Mouse (Mus musculus) embryonic facial prominence, embryonic 12.5 days (tissue): Measurements from ENCODE around the gene Pde5a. TPM values are rescaled to one million over a fixed set of nuclear protein-coding genes. Genes with fewer than 3 reads are reported as not detected.

Experiments used
- ATAC-seq: fragments of 200-750 bp; cut with Nextera tagmentation; 2 replicates; pipeline ENCODE4 v1.8.0; 2017; ENCODE audit not compliant: insufficient number of reproducible peaks, insufficient read depth, low FRiP score, low TSS enrichment
- H3K27ac ChIP-seq: fragments of 300-500 bp; sonication (generic); 2 replicates; pipeline ENCODE4 v1.5.1; 2016; ENCODE audit warnings: mild to moderate bottlenecking
- H3K27me3 ChIP-seq: fragments of 300-500 bp; sonication (generic); 2 replicates; pipeline ENCODE4 v1.6.1; 2016; ENCODE audit warnings: mild to moderate bottlenecking, moderate library complexity
- H3K36me3 ChIP-seq: fragments of 300-500 bp; sonication (generic); 2 replicates; pipeline ENCODE4 v1.6.1; 2016; ENCODE audit warnings: mild to moderate bottlenecking
- H3K4me1 ChIP-seq: fragments of 300-500 bp; sonication (generic); 2 replicates; pipeline ENCODE4 v1.6.1; 2016
- H3K4me2 ChIP-seq: fragments of 300-500 bp; sonication (generic); replicated peaks from 2 replicates; pipeline ENCODE4 v1.6.1; 2016; ENCODE audit warnings: mild to moderate bottlenecking, moderate library complexity
- H3K4me3 ChIP-seq: fragments of 300-500 bp; sonication (generic); 2 replicates; pipeline ENCODE4 v1.5.1; 2016; ENCODE audit warnings: mild to moderate bottlenecking
- H3K9ac ChIP-seq: fragments of 300-500 bp; sonication (generic); 2 replicates; pipeline ENCODE4 v1.6.1; 2016; ENCODE audit warnings: mild to moderate bottlenecking, moderate library complexity
- H3K9me3 ChIP-seq: fragments of 300-500 bp; sonication (generic); 2 replicates; pipeline ENCODE4 v1.6.1; 2016; ENCODE audit warnings: mild to moderate bottlenecking, moderate library complexity
- WGBS: fragments of 180-500 bp; shearing (Covaris S2); methylation state at CpG from one replicate; pipeline ENCODE4 v1.1.7; 2016; 5-methylcytosine and 5-hydroxymethylcytosine counted together
- polyA plus RNA-seq: library from polyadenylated mRNA; unstranded; fragments of >200 nt; fragmentation: Nextera tagmentation; extraction: Ambion mirVana; gene quantifications from 2 replicates; pipeline ENCODE4 v1.2.1, GENCODE M21; 2016

Gene Pde5a
- 5.2 and 5.6 TPM in 2 replicates for polyA plus RNA-seq

DNA sequence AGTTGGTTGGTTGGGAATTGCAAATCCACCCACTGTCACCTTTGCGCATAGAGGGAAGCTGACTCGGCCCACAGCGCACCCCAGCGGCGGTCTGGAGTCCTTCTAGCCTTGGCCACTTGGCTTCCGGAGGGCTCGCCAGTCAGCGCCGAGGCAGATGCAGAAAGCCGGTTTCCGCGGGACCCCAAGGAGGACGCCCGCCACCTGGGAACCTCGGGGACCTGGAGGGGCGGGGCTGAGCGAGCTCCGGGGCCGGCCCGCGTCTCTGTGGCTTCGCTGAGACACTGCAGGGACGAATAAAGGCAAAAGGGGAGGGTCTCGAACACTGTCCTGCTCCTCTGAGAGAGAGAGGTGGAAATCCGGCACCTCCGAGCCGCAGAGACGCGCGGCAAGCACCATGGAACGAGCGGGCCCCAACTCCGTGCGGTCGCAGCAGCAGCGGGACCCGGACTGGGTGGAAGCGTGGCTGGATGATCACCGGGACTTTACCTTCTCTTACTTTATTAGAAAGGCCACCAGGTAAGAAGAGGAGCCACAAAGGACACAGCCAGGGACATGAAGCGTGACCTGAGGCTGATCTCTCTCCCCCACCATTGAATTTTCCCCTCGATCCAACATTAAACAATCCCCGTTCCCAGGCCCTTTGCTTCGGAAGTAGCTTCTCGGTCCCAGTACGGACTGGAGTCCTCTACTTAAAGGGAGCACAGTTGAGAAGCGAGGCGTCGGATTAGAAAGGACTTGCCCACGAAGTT, at the start of gene Pde5a:
Gene Pde5a, plus strand, starts transcription at position 96 of the 749 bp plus-strand sequence.
- Histone ChIP-seq H3K4me1 (peaks cover 6% of the 10 kb centered on the region; the same call in 1 of the 2 replicates), H3K4me2 (peak within 1 kb of the TSS; percentile 82), H3K9me3 (no peaks in the 10 kb centered on the region), H3K4me3 (peak within 1 kb of the TSS; percentile 77), H3K27me3 (0 out of 2 replicates have a peak, but pooled peaks cover 4% of the 10 kb centered on the region), H3K9ac (peak within 1 kb of the TSS; percentile 83), H3K36me3 (no peaks in the 10 kb centered on the region), H3K27ac (peak within 1 kb of the TSS; percentile 89)
- ATAC-seq = peak; percentile 44
- under 1% methylated on average over 49 of the region's 49 CpGs for WGBS

GRCm38 (mm10) chr3:122680851-122681250, 47.9 kb upstream of the Pde5a start:
- H3K4me1 ChIP-seq = no peaks in the 10 kb centered on the region
- H3K4me2 ChIP-seq = no peak overlapping the region
- H3K4me3 ChIP-seq = no peak overlapping the region
- no peaks in the 10 kb centered on the region for H3K27me3 ChIP-seq
- no peaks in the 10 kb centered on the region for H3K36me3 ChIP-seq
- no peak for ATAC-seq
- no peaks in the 10 kb centered on the region for H3K9me3 ChIP-seq
- H3K27ac ChIP-seq = no peak overlapping the region
- 91% methylated on average over 3 of the region's 3 CpGs for WGBS
- H3K9ac ChIP-seq = no peak overlapping the region

- Histone ChIP-seq H3K27ac (no peak overlapping the region), H3K36me3 (no peaks in the 10 kb centered on the region), H3K27me3 (no peaks in the 10 kb centered on the region), H3K9ac (no peak overlapping the region), H3K4me3 (no peak overlapping the region), H3K9me3 (no peaks in the 10 kb centered on the region), H3K4me2 (no peak overlapping the region), H3K4me1 (no peaks in the 10 kb centered on the region)
- ATAC-seq = no peak
- 78% methylated on average over 4 of the region's 4 CpGs for WGBS
Measured at GRCm38 (mm10) chr3:122682352-122682751, 46.4 kb upstream of the Pde5a start.

GRCm38 (mm10) chr3:122684832-122685231, 43.9 kb upstream of the Pde5a start:
- no peak for ATAC-seq
- H3K4me3 ChIP-seq = no peak overlapping the region
- H3K4me2 ChIP-seq = no peak overlapping the region
- 79% methylated on average over 7 of the region's 7 CpGs for WGBS
- no peaks in the 10 kb centered on the region for H3K36me3 ChIP-seq
- no peak overlapping the region for H3K27ac ChIP-seq
- no peaks in the 10 kb centered on the region for H3K27me3 ChIP-seq
- no peak overlapping the region for H3K9ac ChIP-seq
- no peaks in the 10 kb centered on the region for H3K4me1 ChIP-seq
- H3K9me3 ChIP-seq = no peaks in the 10 kb centered on the region

DNA sequence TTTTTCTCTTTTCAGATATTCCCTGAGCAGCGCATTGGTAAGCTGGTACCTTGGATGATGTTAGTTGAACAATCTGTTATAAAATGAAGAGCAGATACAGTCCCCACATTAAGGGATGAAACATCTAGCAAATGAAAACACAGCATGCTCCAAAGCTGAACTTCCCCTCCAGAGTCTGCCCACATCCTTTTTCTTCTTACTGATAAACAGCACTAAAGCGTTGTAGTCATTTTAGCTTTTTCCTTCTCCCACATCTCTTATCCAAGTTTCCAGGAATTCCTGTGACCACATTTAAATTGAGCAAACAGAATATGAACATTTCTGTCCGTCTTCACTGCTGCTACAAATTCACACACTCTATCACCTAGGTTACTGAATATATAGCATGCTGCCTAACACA, 35.7 kb upstream of the Pde5a start:
- H3K4me1 ChIP-seq = no peaks in the 10 kb centered on the region
- H3K27me3 ChIP-seq = no peaks in the 10 kb centered on the region
- H3K9me3 ChIP-seq = no peaks in the 10 kb centered on the region
- WGBS = 86% methylated on average over 3 of the region's 3 CpGs
- no peak overlapping the region for H3K9ac ChIP-seq
- no peaks in the 10 kb centered on the region for H3K36me3 ChIP-seq
- H3K4me2 ChIP-seq = no peak overlapping the region
- no peak overlapping the region for H3K4me3 ChIP-seq
- ATAC-seq = no peak
- no peak overlapping the region for H3K27ac ChIP-seq

DNA sequence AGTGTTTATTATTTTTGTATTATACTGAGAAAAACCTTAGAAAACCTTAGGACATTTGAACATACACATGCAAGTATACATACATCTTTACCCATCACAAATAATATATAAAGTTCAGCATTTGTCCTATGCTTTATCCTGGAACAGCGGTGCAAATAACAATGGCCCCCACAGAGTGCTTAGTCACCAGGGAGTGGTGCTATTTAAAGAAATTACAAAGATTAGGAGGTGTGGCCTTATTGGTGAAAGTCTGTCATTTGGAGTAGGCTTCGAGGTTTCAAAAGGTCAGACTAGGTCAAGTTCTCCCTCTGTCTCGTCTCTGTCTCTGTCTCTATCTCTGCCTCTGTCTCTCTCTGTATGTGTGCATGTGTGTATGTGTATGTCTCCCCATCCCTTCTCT, 32.9 kb upstream of the Pde5a start:
- WGBS = 64% methylated on average over 3 of the region's 3 CpGs
- H3K27ac ChIP-seq = no peak overlapping the region
- no peaks in the 10 kb centered on the region for H3K36me3 ChIP-seq
- no peaks in the 10 kb centered on the region for H3K4me1 ChIP-seq
- H3K27me3 ChIP-seq = no peaks in the 10 kb centered on the region
- ATAC-seq = no peak
- no peak overlapping the region for H3K4me3 ChIP-seq
- no peak overlapping the region for H3K9ac ChIP-seq
- no peaks in the 10 kb centered on the region for H3K9me3 ChIP-seq
- H3K4me2 ChIP-seq = no peak overlapping the region

DNA sequence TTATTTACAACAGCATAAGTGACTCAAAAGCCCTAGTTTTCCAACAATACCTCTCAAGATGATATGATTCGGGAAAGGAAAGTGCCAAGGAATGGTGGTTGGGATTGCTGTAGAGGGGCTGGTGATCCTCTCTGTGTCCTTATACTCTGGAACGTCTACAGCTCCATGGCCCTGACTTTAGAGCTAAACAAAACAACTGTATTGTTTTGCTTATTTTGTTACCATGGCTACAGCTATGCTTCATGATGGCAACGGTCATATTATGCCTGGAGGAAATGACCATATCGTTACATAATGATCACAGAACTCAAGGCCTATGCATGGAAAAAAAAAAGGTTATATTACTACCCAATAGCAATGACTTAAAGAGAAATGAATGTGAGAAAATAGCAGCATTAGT, 32.1 kb upstream of the Pde5a start:
- no peaks in the 10 kb centered on the region for H3K27me3 ChIP-seq
- H3K4me1 ChIP-seq = no peaks in the 10 kb centered on the region
- H3K9ac ChIP-seq = no peak overlapping the region
- 66% methylated on average over 4 of the region's 4 CpGs for WGBS
- no peak overlapping the region for H3K27ac ChIP-seq
- no peak overlapping the region for H3K4me3 ChIP-seq
- no peaks in the 10 kb centered on the region for H3K9me3 ChIP-seq
- no peaks in the 10 kb centered on the region for H3K36me3 ChIP-seq
- H3K4me2 ChIP-seq = no peak overlapping the region
- ATAC-seq = no peak

DNA sequence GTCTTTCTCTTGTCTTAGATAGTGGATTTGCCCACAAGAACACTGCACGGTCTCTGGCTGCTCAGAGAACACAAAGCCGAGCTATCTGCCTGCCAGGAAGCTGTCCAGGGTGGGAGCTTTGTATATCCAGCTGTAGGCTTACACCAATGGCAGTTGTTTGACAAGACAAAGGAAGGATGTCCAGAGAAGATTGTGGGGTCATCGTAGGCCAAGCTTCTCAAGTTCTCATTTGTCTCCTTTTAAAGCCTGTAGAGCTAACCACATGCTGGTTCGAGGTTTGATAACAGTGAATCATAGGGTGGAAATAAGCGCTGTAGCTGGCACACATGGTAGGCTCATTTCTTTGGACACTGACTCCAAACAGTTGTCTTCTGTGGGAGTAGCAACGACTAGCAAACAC, 24.5 kb upstream of the Pde5a start:
- ATAC-seq = no peak
- H3K27me3 ChIP-seq = no peaks in the 10 kb centered on the region
- H3K4me1 ChIP-seq = no peaks in the 10 kb centered on the region
- H3K4me2 ChIP-seq = no peak overlapping the region
- no peaks in the 10 kb centered on the region for H3K36me3 ChIP-seq
- WGBS = 37% methylated on average over 6 of the region's 6 CpGs
- no peak overlapping the region for H3K27ac ChIP-seq
- H3K4me3 ChIP-seq = no peak overlapping the region
- H3K9me3 ChIP-seq = no peaks in the 10 kb centered on the region
- no peak overlapping the region for H3K9ac ChIP-seq

DNA sequence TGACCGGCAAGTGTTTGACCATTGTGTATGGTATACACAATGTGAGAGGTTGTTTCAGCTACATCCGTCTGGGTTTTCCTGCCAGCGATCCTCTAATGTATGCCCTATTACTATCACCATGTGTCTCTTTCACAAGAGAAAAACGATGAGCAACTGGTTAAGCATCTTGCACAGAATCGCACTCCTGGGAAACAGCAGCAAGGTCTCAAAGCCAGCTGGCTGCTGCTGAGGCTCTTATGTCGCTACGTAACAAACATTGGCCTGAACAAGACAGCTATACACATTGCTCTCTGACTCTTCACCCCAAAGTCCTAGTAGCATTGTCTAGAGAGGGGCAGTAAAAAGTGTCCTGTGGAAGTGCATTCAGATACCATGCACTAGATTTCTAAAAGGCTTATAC, 23.5 kb upstream of the Pde5a start:
- no peak overlapping the region for H3K27ac ChIP-seq
- 95% methylated on average over 7 of the region's 7 CpGs for WGBS
- H3K4me1 ChIP-seq = no peaks in the 10 kb centered on the region
- no peak overlapping the region for H3K4me2 ChIP-seq
- H3K27me3 ChIP-seq = no peaks in the 10 kb centered on the region
- H3K36me3 ChIP-seq = no peaks in the 10 kb centered on the region
- no peak overlapping the region for H3K4me3 ChIP-seq
- ATAC-seq = no peak
- no peak overlapping the region for H3K9ac ChIP-seq
- no peaks in the 10 kb centered on the region for H3K9me3 ChIP-seq

GRCm38 (mm10) chr3:122708485-122708884, 20.3 kb upstream of the Pde5a start:
- WGBS = 87% methylated on average over 6 of the region's 6 CpGs
- no peaks in the 10 kb centered on the region for H3K4me1 ChIP-seq
- no peak overlapping the region for H3K4me3 ChIP-seq
- H3K27ac ChIP-seq = no peak overlapping the region
- ATAC-seq = no peak
- H3K9ac ChIP-seq = no peak overlapping the region
- H3K4me2 ChIP-seq = no peak overlapping the region
- no peaks in the 10 kb centered on the region for H3K27me3 ChIP-seq
- no peaks in the 10 kb centered on the region for H3K9me3 ChIP-seq
- no peaks in the 10 kb centered on the region for H3K36me3 ChIP-seq

- no peaks in the 10 kb centered on the region for H3K36me3 ChIP-seq
- no peaks in the 10 kb centered on the region for H3K27me3 ChIP-seq
- H3K4me1 ChIP-seq = no peaks in the 10 kb centered on the region
- no peak overlapping the region for H3K4me2 ChIP-seq
- no peak for ATAC-seq
- WGBS = 81% methylated on average over 3 of the region's 3 CpGs
- H3K4me3 ChIP-seq = no peak overlapping the region
- H3K9ac ChIP-seq = no peak overlapping the region
- H3K27ac ChIP-seq = no peak overlapping the region
- no peaks in the 10 kb centered on the region for H3K9me3 ChIP-seq
Measured at GRCm38 (mm10) chr3:122710141-122710540, 18.6 kb upstream of the Pde5a start.

DNA sequence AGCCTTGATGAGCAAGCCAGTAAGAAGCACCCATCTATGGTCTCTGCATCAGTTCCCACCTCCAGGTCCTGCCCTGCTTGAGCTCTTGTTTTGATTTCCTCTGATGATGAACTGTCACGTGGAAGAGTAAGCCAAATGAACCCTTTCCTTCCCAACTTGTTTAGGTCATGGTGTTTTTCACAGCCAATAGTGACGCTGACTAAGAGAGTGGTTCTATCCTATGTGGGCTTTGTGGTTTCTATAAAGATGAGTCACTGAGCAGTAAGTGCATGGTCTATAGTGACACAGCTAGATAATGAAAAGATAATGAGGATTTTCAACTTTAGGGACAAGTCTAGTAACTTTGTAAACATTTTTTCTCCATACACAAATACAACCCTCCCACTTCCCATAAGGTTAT, 10.1 kb upstream of the Pde5a start:
- Histone ChIP-seq H3K4me3 (no peak overlapping the region), H3K27me3 (no peaks in the 10 kb centered on the region), H3K9me3 (no peaks in the 10 kb centered on the region), H3K27ac (no peak overlapping the region), H3K36me3 (no peaks in the 10 kb centered on the region), H3K4me1 (no peaks in the 10 kb centered on the region), H3K4me2 (no peak overlapping the region), H3K9ac (no peak overlapping the region)
- no peak for ATAC-seq
- WGBS = 69% methylated on average over 2 of the region's 2 CpGs
